Mouse (Mus musculus) embryonic facial prominence, embryonic 11.5 days (tissue): ENCODE data around the gene 9630041A04Rik. TPM values are rescaled to one million over a fixed set of nuclear protein-coding genes. Genes with fewer than 3 reads are reported as not detected.

Experiments
- ATAC-seq: fragments of 200-750 bp; cut with Nextera tagmentation; replicated peaks from 2 replicates; pipeline ENCODE4 v1.8.0; 2017; ENCODE audit warnings: low read depth; ENCODE audit not compliant: insufficient number of reproducible peaks, low FRiP score, low TSS enrichment
- DNase-seq: peaks from one replicate; pipeline ENCODE4 v3.0.0-alpha.2; 2015; ENCODE audit warnings: low spot score
- H3K27ac ChIP-seq: fragments of 300-500 bp; sonication (generic); replicated peaks from 2 replicates; pipeline ENCODE4 v1.5.1; 2014; ENCODE audit warnings: mild to moderate bottlenecking, low read depth, low read length, control low read depth
- H3K27me3 ChIP-seq: fragments of 300-500 bp; sonication (generic); 2 replicates; pipeline ENCODE4 v1.6.1; 2014; ENCODE audit warnings: mild to moderate bottlenecking, low read length, moderate library complexity, mixed read lengths; ENCODE audit not compliant: control insufficient read depth, insufficient read depth
- H3K36me3 ChIP-seq: fragments of 300-500 bp; sonication (generic); replicated peaks from 2 replicates; pipeline ENCODE4 v1.6.1; 2014; ENCODE audit warnings: low read depth, mild to moderate bottlenecking, low read length, moderate library complexity, mixed read lengths; ENCODE audit not compliant: control insufficient read depth, insufficient read depth
- H3K4me1 ChIP-seq: fragments of 300-500 bp; sonication (generic); 2 replicates; pipeline ENCODE4 v1.6.1; 2014; ENCODE audit warnings: low read length, mixed read lengths; ENCODE audit not compliant: control insufficient read depth, insufficient read depth
- H3K4me2 ChIP-seq: fragments of 300-500 bp; sonication (generic); 2 replicates; pipeline ENCODE4 v1.6.1; 2014; ENCODE audit warnings: low read depth, mild to moderate bottlenecking, control low read depth, low read length, moderate library complexity
- H3K4me3 ChIP-seq: fragments of 300-500 bp; sonication (generic); 2 replicates; pipeline ENCODE4 v1.5.1; 2014; ENCODE audit warnings: low read depth, low read length, control low read depth
- H3K9ac ChIP-seq: fragments of 300-500 bp; sonication (generic); replicated peaks from 2 replicates; pipeline ENCODE4 v1.6.1; 2014; ENCODE audit warnings: mild to moderate bottlenecking, control low read depth, low read length
- H3K9me3 ChIP-seq: fragments of 300-500 bp; sonication (generic); replicated peaks from 2 replicates; pipeline ENCODE4 v1.6.1; 2016; ENCODE audit warnings: mild to moderate bottlenecking, low read length, inconsistent platforms, mixed read lengths; ENCODE audit not compliant: control insufficient read depth
- WGBS: fragments of 180-500 bp; shearing (Covaris S2); extraction: QIAGEN DNeasy Blood & Tissue Kit; methylation state at CpG from one replicate; pipeline ENCODE4 v1.1.7; 2014; 5-methylcytosine and 5-hydroxymethylcytosine counted together
- polyA plus RNA-seq: library from polyadenylated mRNA; unstranded; fragments of >200 nt; fragmentation: Nextera tagmentation; extraction: Ambion mirVana; gene quantifications from 2 replicates; pipeline ENCODE4 v1.2.1, GENCODE M21; 2014

9630041A04Rik gene
- polyA plus RNA-seq, 1 experiment from 2014 or later: not detected

DNA sequence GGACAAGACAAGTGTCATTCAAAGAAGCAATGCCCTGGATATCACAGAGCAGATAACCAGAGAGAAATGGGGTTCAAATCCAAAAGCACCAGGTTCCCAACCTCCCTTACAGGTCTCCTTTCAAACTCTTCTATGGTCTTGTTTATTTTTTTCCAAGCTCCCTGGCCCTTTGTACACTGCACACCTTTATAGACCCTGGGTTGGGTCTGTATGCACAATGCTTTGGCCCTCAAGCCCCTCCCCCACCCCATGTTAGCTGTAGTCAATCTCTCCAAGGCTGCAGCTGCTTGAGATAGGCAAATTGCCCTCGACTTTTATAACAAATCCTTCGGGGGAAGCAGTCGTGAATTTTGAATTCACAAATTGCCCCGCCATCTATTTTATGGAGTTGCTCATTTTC lies 63.2 kb downstream of the 9630041A04Rik start:
- no peak overlapping the region for H3K4me3 ChIP-seq
- H3K36me3 ChIP-seq: no peaks in the 10 kb centered on the region
- no peak overlapping the region for H3K27ac ChIP-seq
- H3K9ac ChIP-seq: no peak overlapping the region
- ATAC-seq (no peak), DNase-seq (no peak)
- no peaks in the 10 kb centered on the region for H3K4me1 ChIP-seq
- no peaks in the 10 kb centered on the region for H3K27me3 ChIP-seq
- H3K4me2 ChIP-seq: no peak overlapping the region
- no peaks in the 10 kb centered on the region for H3K9me3 ChIP-seq
- 75% methylated on average over 4 of the region's 4 CpGs for WGBS

DNA sequence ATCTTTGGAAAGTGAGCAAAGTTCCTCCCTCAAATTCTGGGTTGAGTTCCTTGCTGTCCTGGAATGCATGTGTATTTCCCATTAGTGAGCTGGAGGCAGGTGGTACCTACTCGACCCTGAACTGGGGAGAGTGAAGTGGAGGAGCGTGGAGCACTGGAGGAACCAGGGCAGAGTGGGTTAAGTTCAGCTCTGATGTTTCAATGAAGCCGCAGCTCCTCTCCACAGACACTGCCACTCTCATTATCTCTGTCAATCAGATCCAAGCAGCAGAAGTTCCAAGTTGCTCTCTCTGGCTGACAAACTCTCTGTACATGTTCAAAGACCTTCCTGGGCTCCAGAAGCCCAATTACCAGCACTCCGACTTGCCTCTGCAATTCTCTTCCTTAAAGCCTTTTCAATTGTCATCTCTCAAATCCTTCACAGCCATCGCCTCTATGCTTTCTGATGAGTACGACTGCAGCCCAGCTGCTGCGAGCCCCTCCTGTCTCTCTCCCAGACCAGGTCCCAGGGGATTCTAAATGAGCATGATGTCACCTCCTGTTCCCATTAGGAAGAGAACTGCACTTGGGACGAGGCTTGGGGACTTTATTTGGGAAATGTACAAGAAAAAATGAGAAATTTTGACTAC lies 72.4 kb downstream of the 9630041A04Rik start:
- H3K4me1 ChIP-seq: no peaks in the 10 kb centered on the region

GRCm38 (mm10) chr9:101934887-101935286 lies 73.2 kb downstream of the 9630041A04Rik start:
- Histone ChIP-seq H3K4me1 (no peaks in the 10 kb centered on the region), H3K4me2 (no peak overlapping the region), H3K27ac (no peak overlapping the region), H3K36me3 (no peaks in the 10 kb centered on the region), H3K9ac (no peak overlapping the region), H3K27me3 (no peaks in the 10 kb centered on the region), H3K9me3 (no peaks in the 10 kb centered on the region), H3K4me3 (no peak overlapping the region)
- no peak for ATAC-seq
- WGBS: 68% methylated on average over 8 of the region's 8 CpGs
- DNase-seq: no peak

More for the DNA sequence above, 72.4 kb downstream of the 9630041A04Rik start:
- Histone ChIP-seq H3K4me3 (no peak overlapping the region), H3K9me3 (no peaks in the 10 kb centered on the region), H3K36me3 (no peaks in the 10 kb centered on the region), H3K4me2 (no peak overlapping the region), H3K27me3 (no peaks in the 10 kb centered on the region), H3K9ac (no peak overlapping the region), H3K27ac (no peak overlapping the region)
- WGBS: 56% methylated on average over 8 of the region's 8 CpGs
- DNase-seq (no peak), ATAC-seq (no peak)

DNA sequence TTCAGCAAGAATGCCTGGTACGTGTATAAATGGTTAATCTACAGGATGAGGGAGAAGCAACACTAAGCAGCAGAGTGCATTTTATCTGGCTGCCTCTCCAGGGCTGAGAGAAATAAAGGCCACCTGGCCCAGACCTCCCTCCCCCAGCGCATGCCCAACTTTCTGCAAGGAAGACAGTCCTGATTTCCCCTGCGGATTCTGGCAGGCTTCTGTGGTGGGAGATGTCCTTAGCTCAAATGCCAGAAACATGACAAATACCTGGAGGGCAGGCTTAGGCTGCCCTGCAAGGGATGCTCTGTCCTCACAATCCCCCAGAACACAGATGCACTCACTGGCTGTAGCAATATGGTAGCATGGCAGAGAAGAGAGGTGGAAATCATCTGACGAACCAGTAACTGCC lies 76.4 kb downstream of the 9630041A04Rik start:
- DNase-seq (no peak), ATAC-seq (no peak)
- H3K27me3 ChIP-seq: no peaks in the 10 kb centered on the region
- H3K27ac ChIP-seq: no peak overlapping the region
- H3K4me1 ChIP-seq: no peaks in the 10 kb centered on the region
- H3K36me3 ChIP-seq: no peaks in the 10 kb centered on the region
- H3K9me3 ChIP-seq: no peaks in the 10 kb centered on the region
- H3K4me3 ChIP-seq: no peak overlapping the region
- no peak overlapping the region for H3K4me2 ChIP-seq
- no peak overlapping the region for H3K9ac ChIP-seq
- WGBS: 80% methylated on average over 4 of the region's 4 CpGs

- Histone ChIP-seq H3K27ac (no peak overlapping the region), H3K4me1 (no peaks in the 10 kb centered on the region), H3K27me3 (no peaks in the 10 kb centered on the region), H3K9ac (no peak overlapping the region), H3K4me2 (no peak overlapping the region), H3K36me3 (no peaks in the 10 kb centered on the region), H3K9me3 (no peaks in the 10 kb centered on the region), H3K4me3 (no peak overlapping the region)
- DNase-seq: no peak
- ATAC-seq: no peak
- WGBS: 71% methylated on average over 5 of the region's 5 CpGs
These were observed 77.4 kb downstream of the 9630041A04Rik start for GRCm38 (mm10) chr9:101939006-101939405.

DNA sequence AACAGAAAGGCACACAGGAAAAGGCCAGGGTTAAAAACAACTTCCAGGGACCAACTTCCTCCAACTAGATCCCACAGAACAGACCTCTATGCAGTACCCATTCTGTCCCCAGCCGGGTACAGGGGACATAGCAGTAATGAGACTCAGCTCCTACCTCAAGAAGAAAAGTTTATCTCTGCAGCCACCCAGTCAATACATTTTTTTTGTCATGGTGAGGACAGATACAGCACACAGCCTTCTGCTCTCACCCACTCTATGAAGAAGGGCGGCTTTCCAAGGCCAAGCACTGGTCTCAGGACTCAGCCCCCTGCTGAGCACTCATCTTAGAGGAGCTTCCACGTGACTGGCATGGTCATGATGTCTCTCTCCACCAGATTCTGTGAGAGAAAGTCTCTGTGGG lies 78.5 kb downstream of the 9630041A04Rik start:
- Histone ChIP-seq H3K27ac (no peak overlapping the region), H3K36me3 (no peaks in the 10 kb centered on the region), H3K9ac (no peak overlapping the region), H3K4me1 (no peaks in the 10 kb centered on the region), H3K27me3 (no peaks in the 10 kb centered on the region), H3K4me2 (no peak overlapping the region), H3K9me3 (no peaks in the 10 kb centered on the region), H3K4me3 (no peak overlapping the region)
- ATAC-seq (no peak), DNase-seq (no peak)
- WGBS: 72% methylated on average over 3 of the region's 3 CpGs

GRCm38 (mm10) chr9:101942058-101942669 lies 80.5 kb downstream of the 9630041A04Rik start:
- Histone ChIP-seq H3K27ac (no peak overlapping the region), H3K36me3 (no peaks in the 10 kb centered on the region), H3K4me2 (no peak overlapping the region), H3K9ac (no peak overlapping the region), H3K27me3 (no peaks in the 10 kb centered on the region), H3K9me3 (no peaks in the 10 kb centered on the region), H3K4me3 (no peak overlapping the region), H3K4me1 (no peaks in the 10 kb centered on the region)
- no peak for ATAC-seq
- 90% methylated on average over 9 of the region's 9 CpGs for WGBS
- DNase-seq: no peak

DNA sequence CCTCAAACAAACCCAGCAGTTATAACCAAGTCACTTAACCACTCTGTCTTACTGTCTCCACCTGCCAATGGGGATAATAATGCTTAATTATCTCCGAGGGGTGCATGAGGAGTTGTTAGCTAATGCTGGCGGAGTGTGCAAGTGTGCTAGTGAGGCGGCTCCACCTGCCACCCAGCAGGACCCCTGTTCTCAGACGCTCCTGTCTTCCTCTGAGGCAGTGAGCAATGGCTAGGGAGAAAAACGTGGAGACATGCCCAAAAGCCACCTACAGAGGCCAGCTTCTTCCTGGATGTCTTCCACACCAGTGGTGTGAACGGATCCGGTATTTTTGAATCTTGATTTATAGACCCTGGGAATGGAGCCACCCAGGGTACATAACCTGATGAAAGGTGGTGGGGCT lies 83.7 kb downstream of the 9630041A04Rik start:
- H3K4me1 ChIP-seq: no peaks in the 10 kb centered on the region
- H3K27me3 ChIP-seq: no peaks in the 10 kb centered on the region
- no peak for ATAC-seq
- no peaks in the 10 kb centered on the region for H3K36me3 ChIP-seq
- H3K9ac ChIP-seq: no peak overlapping the region
- 61% methylated on average over 7 of the region's 7 CpGs for WGBS
- no peak for DNase-seq
- H3K9me3 ChIP-seq: no peaks in the 10 kb centered on the region
- H3K27ac ChIP-seq: no peak overlapping the region
- H3K4me3 ChIP-seq: no peak overlapping the region
- no peak overlapping the region for H3K4me2 ChIP-seq
